Mouse (Mus musculus): ENCODE results near the gene Gm49333. TPM values are rescaled to one million over a fixed set of nuclear protein-coding genes. Genes with fewer than 3 reads are reported as not detected.
"Not testable (repeated sequence)": the region's sequence is repeated elsewhere in the genome, so short reads cannot be mapped to it uniquely, and the experiment has no call there.

Gene Gm49333
- polyA plus RNA-seq, 1 experiment from 2014 or later, result 0.49 TPM

DNA sequence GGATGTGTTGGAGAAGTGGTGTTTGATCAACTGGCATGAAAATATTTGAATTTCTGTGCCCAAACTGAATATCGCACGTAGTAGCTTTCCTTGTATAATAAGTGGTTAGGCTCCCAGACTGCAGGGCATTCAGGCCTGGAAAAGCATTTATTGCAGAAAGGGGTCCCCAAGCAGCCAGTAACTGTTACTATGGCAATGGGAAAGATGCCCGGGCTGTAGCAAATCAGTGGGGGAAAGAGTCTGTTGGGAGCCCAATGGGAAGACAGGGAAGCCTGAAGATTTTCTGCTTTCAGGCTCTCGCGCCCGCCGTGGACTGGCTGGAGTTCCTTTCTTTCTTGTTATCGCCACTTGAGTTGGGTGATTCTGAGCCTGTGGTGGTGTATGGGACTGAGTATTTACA lies 27.0 kb downstream of the Gm49333 start:
- Histone ChIP-seq H3K9me3 (no peaks in the 10 kb centered on the region), H3K4me1 (no peaks in the 10 kb centered on the region), H3K4me3 (no peak overlapping the region), H3K27me3 (replicated peaks; ENCODE audit: low read depth, poor library complexity, severe bottlenecking) (no peaks in the 10 kb centered on the region), H3K36me3 (replicated peaks) (no peaks in the 10 kb centered on the region), H3K27ac (replicated peaks) (no peak overlapping the region)
- no peak for DNase-seq (ENCODE audit: low spot score)
- 84% methylated on average over 8 of the region's 8 CpGs for WGBS

DNA sequence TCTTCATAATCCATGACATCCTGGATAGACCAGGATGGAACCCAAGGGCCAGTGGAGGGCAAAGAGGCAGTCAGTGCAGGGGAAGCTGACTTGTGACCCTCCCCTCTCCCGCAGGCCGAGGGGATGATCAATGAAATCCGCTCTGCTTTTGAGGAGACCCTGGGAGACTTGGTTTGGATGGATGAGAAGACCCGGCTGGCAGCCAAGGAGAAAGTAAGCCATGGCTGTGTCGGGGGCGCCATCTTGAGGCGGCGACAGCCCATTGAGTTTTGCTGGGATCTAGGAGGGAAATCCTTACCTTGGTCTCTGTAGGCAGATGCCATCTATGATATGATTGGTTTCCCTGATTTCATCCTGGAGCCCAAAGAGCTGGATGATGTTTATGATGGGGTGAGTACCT lies 30.8 kb downstream of the Gm49333 start:
- WGBS, result 2% methylated on average over 8 of the region's 8 CpGs
- no peaks in the 10 kb centered on the region for H3K36me3 ChIP-seq (replicated peaks)

DNA sequence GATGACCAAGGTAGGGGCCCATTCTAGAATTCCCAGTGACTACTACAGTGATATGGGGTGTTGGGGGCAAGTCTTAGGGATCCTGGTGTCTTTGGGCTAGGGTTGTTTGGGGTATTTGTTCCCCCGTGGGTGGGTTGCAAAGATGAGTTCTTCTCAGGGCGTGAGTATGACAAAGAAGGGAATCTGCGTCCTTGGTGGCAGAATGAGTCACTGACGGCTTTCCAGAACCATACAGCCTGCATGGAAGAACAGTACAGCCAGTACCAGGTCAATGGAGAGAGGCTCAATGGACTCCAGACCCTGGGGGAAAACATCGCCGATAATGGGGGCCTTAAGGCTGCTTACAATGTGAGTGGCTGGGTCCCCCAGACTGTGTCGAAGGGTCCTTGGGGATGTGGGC lies 32.5 kb downstream of the Gm49333 start:
- Histone ChIP-seq H3K4me3 (no peak overlapping the region), H3K36me3 (replicated peaks) (no peaks in the 10 kb centered on the region), H3K9me3 (no peaks in the 10 kb centered on the region), H3K27me3 (replicated peaks; ENCODE audit: low read depth, poor library complexity, severe bottlenecking) (no peaks in the 10 kb centered on the region), H3K27ac (replicated peaks) (no peak overlapping the region), H3K4me1 (no peaks in the 10 kb centered on the region)
- no peak for DNase-seq (ENCODE audit: low spot score)
- 85% methylated on average over 7 of the region's 7 CpGs for WGBS

More for the DNA sequence above, 30.8 kb downstream of the Gm49333 start:
- DNase-seq (ENCODE audit: low spot score), result peak; percentile 76
- Histone ChIP-seq H3K9me3 (no peaks in the 10 kb centered on the region), H3K27me3 (replicated peaks; ENCODE audit: low read depth, poor library complexity, severe bottlenecking) (no peaks in the 10 kb centered on the region), H3K27ac (replicated peaks) (no peak overlapping the region), H3K4me1 (no peaks in the 10 kb centered on the region), H3K4me3 (no peak overlapping the region)

DNA sequence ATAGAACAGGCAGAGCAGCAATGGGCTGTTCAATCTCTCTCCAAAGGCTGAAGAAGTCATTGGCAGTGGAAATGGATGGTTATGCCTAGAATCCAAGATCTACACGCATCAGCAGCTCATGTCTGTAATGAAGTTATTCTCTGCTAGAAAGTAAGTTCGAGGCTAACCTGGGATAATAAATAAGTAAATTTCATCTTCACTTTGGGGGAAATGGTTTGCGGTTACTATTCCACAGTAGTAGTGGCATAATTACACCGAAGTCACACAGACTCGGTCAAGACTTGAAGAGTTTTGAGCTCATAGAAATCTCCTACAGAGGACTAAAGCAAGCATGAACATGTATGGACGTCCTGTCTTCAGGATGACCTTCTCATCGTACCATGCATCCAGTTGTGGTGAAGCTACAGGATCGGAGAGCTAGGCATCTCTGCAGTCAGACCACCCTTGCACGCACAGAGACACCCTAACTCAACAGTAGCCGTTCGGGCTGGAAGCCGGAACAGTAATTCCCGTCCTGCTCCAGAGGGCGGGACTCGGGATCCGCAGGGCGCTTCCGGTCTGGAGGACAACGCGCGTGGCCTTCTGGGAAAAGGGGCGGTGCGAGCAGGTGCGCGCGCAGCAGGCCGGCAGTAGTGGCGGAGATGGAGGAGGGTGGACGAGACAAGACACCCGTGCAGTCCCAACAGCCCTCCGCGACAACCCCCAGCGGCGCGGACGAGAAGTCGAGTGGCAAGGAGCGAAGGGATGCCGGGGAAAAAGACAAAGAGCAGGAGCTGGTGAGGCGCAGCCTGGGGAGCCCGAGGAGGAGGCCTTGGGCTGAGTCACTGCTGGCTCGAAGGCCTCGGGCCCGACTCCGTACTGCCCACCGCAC lies 39.9 kb downstream of the Gm49333 start, which contains the start of gene Psmd2:
Gene Psmd2 (plus strand): TSS at position 577 of the 871 bp plus-strand sequence.
- no peaks in the 10 kb centered on the region for H3K27me3 ChIP-seq (replicated peaks; ENCODE audit: low read depth, poor library complexity, severe bottlenecking)
- H3K4me1 ChIP-seq, result peaks cover 18% of the 10 kb centered on the region
- WGBS, result 3% methylated on average over 46 of the region's 46 CpGs
- peak within 1 kb of the TSS; percentile 89 for H3K27ac ChIP-seq (replicated peaks)
- H3K4me3 ChIP-seq, result peak within 1 kb of the TSS; percentile 97
- H3K9me3 ChIP-seq, result no peaks in the 10 kb centered on the region
- peak; percentile 97 for DNase-seq (ENCODE audit: low spot score)
- peaks cover 36% of the 10 kb centered on the region for H3K36me3 ChIP-seq (replicated peaks)

DNA sequence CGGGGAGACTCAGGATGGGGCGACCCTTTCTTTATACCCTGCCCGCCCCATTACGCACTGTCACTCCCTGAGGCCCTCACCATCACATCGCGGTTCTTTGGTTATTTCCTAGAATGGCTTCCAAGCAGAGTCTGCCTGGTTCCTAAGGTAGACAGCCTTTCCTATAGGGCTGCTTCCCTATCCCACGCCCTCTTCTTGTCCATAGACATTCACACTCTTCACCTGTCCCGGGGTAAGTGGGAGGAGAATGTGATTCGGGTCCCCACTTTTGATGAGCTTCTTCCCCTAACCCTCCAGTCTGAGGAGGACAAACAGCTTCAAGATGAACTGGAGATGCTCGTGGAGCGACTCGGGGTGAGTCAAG lies 40.5 kb downstream of the Gm49333 start:
- H3K27ac ChIP-seq (replicated peaks), result peak overlapping the region; percentile 89
- H3K9me3 ChIP-seq, result no peaks in the 10 kb centered on the region
- peaks cover 42% of the 10 kb centered on the region for H3K36me3 ChIP-seq (replicated peaks)
- H3K4me3 ChIP-seq, result peak overlapping the region; percentile 97
- WGBS, result 11% methylated on average over 12 of the region's 12 CpGs
- no peaks in the 10 kb centered on the region for H3K27me3 ChIP-seq (replicated peaks; ENCODE audit: low read depth, poor library complexity, severe bottlenecking)
- DNase-seq (ENCODE audit: low spot score), result no peak
- peaks cover 18% of the 10 kb centered on the region for H3K4me1 ChIP-seq

DNA sequence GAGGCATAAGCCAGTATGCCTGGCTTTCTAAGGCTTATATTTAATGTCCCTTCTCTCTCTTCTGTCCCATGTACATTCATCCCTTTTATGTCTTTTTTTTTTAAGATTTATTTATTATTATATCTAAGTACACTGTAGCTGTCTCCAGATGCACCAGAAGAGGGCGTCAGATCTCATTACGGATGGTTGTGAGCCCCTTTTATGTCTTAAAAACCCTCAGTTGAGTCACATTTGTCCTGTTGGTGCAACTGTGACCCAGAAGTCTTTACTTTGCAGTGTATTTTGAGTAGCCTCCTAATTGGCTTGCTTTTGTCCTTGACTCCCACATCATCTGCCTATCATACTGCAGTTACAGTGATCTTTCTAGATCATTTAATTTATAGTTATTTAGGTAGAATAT lies 41.9 kb downstream of the Gm49333 start:
- Histone ChIP-seq H3K36me3 (replicated peaks) (peaks cover 56% of the 10 kb centered on the region), H3K4me1 (peaks cover 18% of the 10 kb centered on the region), H3K27me3 (replicated peaks; ENCODE audit: low read depth, poor library complexity, severe bottlenecking) (no peaks in the 10 kb centered on the region), H3K4me3 (peak overlapping the region; percentile 97; the same call in 1 of the 2 replicates), H3K9me3 (no peaks in the 10 kb centered on the region), H3K27ac (replicated peaks) (no peak overlapping the region)
- DNase-seq (ENCODE audit: low spot score), result no peak
- WGBS, result 63% methylated on average over 2 of the region's 2 CpGs

DNA sequence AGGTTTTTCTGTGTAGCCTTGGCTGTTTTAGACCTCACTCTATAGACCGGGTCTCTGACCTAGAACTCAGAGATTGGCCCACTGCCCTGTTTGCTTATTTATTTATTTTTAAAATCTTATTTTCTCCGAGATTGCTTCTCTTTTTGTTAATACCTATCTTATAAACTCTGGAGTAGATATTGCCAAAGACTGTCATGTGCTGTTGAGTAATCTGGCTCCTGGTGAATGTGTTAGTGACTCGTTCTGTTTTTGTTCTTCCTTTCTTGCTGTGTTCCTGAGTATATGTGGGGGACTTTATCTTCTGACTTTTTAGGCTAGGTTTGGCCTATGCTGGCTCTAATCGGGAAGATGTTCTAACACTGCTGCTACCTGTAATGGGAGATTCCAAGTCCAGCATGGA lies 46.3 kb downstream of the Gm49333 start:
- Histone ChIP-seq H3K36me3 (replicated peaks) (peaks cover 99% of the 10 kb centered on the region), H3K9me3 (no peaks in the 10 kb centered on the region), H3K4me1 (peaks cover 7% of the 10 kb centered on the region), H3K27me3 (replicated peaks; ENCODE audit: low read depth, poor library complexity, severe bottlenecking) (no peaks in the 10 kb centered on the region), H3K4me3 (no peak overlapping the region), H3K27ac (replicated peaks) (no peak overlapping the region)
- WGBS, result 94% methylated on average over 4 of the region's 4 CpGs
- no peak for DNase-seq (ENCODE audit: low spot score)

DNA sequence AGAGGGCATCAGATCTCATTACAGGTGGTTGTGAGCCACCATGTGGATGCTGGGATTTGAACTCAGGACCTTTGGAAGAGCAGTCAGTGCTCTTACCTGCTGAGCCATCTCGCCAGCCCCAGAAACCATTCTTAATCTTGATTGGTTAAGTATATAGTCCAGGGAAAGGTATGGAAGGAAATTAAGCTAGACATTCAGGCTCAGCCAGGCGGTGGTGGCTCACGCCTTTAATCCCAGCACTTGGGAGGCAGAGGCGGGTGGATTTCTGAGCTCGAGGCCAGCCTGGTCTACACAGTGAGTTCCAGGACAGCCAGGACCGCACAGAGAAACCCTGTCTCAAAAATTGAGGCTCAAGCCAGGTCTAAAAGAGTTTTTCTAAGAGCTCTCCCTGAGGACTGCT lies 56.6 kb downstream of the Gm49333 start, which contains the start of gene Eif4g1:
Gene Eif4g1 (plus strand): TSS at position 301 of the 400 bp plus-strand sequence.
- H3K27ac ChIP-seq (replicated peaks); DNase-seq (ENCODE audit: low spot score); H3K27me3 ChIP-seq (replicated peaks; ENCODE audit: low read depth, poor library complexity, severe bottlenecking); H3K9me3 ChIP-seq; H3K4me3 ChIP-seq; H3K4me1 ChIP-seq: not testable (repeated sequence)
- 97% methylated on average over 6 of the region's 6 CpGs for WGBS
- peaks cover 30% of the 10 kb centered on the region for H3K36me3 ChIP-seq (replicated peaks)

DNA sequence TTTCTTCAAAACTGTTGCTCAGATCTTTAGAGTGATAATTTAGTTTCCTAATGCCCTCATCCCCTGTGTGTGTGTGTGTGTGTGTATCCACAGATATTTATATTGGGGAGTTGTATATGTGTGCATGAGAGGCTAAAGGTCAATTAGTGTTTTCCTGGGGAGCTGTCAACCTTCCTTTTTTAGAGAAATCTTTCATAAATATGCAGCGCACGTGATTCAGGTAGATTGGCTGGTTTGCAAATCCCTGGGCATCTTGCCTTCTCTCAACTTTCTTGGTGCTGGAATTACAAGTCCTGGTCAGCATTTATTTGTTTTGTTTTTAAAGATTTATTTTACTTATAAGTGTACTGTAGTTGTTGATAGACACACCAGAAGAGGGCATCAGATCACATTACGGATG lies 58.9 kb downstream of the Gm49333 start:
- Histone ChIP-seq H3K36me3 (replicated peaks) (peaks cover 24% of the 10 kb centered on the region), H3K9me3 (no peaks in the 10 kb centered on the region), H3K27me3 (replicated peaks; ENCODE audit: low read depth, poor library complexity, severe bottlenecking) (no peaks in the 10 kb centered on the region), H3K27ac (replicated peaks) (no peak overlapping the region), H3K4me1 (peaks cover 23% of the 10 kb centered on the region), H3K4me3 (no peak overlapping the region)
- DNase-seq (ENCODE audit: low spot score), result no peak
- 88% methylated on average over 3 of the region's 3 CpGs for WGBS

DNA sequence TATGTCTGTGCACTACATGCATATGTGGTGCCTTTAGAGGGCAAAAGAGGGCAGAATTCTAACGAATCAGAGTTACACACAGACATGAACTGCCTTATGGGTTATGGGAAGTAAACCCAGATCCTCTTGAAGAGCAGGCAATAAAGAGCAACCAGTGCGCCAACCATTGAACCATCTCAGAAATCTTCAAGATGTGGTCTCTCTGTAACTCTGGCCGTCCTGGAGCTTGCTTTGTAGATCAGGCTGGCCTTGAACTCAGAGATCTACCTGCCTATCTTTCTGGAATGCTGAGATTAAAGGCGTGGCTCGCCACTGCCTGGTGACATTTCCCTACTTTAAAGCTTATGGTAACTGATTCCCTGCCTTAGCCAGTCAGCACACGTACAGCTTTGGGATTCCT lies 60.5 kb downstream of the Gm49333 start:
- Histone ChIP-seq H3K27ac (replicated peaks) (peak overlapping the region; percentile 98; the same call in 1 of the 2 replicates), H3K36me3 (replicated peaks) (peaks cover 32% of the 10 kb centered on the region), H3K9me3 (no peaks in the 10 kb centered on the region), H3K4me3 (peak overlapping the region; percentile 100), H3K4me1 (peaks cover 26% of the 10 kb centered on the region), H3K27me3 (replicated peaks; ENCODE audit: low read depth, poor library complexity, severe bottlenecking) (no peaks in the 10 kb centered on the region)
- 27% methylated on average over 6 of the region's 6 CpGs for WGBS
- DNase-seq (ENCODE audit: low spot score), result no peak

DNA sequence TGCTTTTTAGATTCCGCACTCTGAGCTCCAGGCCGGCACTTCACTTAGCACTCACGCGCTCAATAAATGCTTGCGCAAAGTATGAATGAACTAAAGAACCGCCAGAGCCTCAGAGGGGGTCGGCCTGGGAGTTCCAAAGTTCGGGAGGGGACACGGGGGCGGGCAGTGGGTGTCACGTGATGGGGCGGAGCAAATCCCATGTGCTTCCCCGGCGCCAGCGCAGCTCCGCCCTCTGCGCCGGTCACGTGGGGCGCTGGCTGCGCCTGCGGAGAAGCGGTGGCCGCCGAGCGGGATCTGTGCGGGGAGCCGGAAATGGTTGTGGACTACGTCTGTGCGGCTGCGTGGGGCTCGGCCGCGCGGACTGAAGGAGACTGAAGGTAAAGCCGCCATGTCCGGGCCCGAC lies 61.1 kb downstream of the Gm49333 start:
- Histone ChIP-seq H3K27me3 (replicated peaks; ENCODE audit: low read depth, poor library complexity, severe bottlenecking) (no peaks in the 10 kb centered on the region), H3K4me1 (peaks cover 26% of the 10 kb centered on the region), H3K27ac (replicated peaks) (peak overlapping the region; percentile 98), H3K9me3 (no peaks in the 10 kb centered on the region), H3K4me3 (peak overlapping the region; percentile 100), H3K36me3 (replicated peaks) (peaks cover 38% of the 10 kb centered on the region)
- under 1% methylated on average over 38 of the region's 38 CpGs for WGBS
- DNase-seq (ENCODE audit: low spot score), result peak; percentile 97

DNA sequence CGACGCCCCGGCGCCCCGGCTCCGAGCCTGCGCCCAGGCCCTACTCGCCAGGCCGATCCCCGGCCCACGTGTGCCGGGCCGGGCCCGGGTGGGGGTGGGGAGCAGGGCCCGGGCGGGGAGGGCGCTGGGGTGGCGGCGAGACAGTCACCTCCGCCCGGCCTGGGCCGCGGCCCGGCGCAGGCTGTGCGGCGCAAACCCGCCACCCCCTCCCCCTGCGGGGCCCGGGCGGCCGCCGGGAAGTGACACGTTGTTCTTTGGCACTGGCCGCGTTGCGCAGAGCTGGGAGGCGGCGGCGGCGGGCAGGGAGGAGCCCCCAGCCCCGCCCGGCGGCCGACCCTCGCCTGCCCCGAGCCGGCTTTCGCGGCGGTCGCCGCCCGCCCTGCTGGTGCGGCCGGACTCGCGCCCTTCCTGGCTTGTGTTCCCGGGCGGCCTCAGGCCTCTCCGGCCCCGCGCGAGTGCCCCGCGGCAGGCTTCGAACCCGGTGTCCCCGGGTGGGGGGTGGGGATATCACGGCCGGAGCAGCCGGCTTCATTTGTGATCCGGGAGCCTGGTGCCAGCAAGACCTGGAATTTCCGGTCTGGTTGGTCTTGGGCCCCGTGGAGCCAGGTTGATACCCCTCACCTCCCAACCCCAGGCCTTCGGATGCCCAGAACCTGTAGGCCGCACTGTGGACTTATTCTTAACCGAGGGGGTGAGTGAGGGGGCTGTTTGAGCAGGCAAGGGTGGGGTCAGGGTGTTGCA lies 61.7 kb downstream of the Gm49333 start:
- Histone ChIP-seq H3K36me3 (replicated peaks) (peaks cover 45% of the 10 kb centered on the region), H3K4me3 (peak overlapping the region; percentile 100), H3K27me3 (replicated peaks; ENCODE audit: low read depth, poor library complexity, severe bottlenecking) (no peaks in the 10 kb centered on the region), H3K9me3 (no peaks in the 10 kb centered on the region), H3K4me1 (peaks cover 26% of the 10 kb centered on the region), H3K27ac (replicated peaks) (peak overlapping the region; percentile 98)
- DNase-seq (ENCODE audit: low spot score), result no peak
- WGBS, result under 1% methylated on average over 78 of the region's 78 CpGs
